Mouse (Mus musculus): ENCODE measurements around the gene Igsf9. TPM values are rescaled to one million over a fixed set of nuclear protein-coding genes. Genes with fewer than 3 reads are reported as not detected.

Igsf9 gene
- polyA plus RNA-seq, 1 experiment from 2014 or later = 94.4 TPM

DNA sequence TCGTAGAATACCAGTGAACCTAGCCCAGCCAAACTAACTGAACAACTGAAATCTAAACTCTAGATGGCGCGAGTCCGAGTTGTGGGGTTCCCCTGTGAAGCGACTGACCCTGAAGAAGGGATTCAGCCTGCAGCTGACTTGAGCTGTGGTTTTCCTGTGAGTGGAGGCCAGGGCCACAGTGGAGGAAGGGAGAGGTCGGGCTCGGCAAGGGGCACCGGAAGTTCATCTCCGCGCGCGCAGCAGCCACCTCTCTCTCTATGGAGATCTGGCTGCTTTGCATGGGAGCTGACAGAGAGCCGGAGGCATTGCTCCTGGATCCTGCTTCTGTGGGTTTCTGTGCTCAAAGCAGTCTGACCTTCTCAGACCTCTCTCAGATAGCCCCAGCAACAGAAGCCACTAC lies 31.4 kb downstream of the Igsf9 start:
- no peak for DNase-seq (ENCODE audit: low spot score)
- WGBS = 34% methylated on average over 13 of the region's 13 CpGs

DNA sequence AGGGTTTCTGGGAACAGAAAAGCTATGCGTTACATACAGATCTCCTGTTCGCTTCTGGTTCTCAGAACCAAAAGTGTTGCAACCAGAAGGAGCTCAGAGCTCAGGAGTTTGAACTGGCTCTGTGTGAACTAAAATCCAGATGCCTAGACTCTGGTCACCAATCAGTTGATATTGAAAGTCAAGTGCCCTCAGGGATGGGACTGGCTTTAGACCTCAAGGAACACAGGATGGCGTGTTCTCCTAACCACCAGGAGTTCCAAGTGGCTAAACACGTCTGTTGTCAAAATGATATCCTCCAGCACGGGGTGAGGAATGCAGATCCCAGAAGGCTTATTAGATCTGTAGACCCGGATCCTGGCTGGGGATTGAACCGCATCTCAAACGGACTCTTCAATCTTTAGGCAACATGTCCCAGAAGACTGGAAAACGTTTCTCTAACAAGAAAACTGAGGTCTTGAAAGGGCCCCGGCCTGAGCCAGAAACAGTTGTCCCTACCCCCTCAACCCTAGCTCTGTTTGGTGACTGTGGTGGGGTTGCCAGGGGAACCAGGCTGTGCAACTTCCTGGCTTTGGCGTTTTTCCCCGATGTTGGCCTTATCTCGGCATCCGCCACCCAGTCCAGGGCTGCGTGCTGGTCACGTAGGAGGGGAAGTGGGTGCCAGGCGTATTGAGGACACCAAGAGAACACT lies 32.1 kb downstream of the Igsf9 start:
- Histone ChIP-seq H3K4me2 (ENCODE audit: low read depth, low read length, severe bottlenecking) (no peak overlapping the region), H3K4me1 (replicated peaks; ENCODE audit: control insufficient read depth, insufficient read depth, low read length) (no peaks in the 10 kb centered on the region; the same call in 1 of the 2 replicates), H3K27ac (ENCODE audit: low read depth, low read length) (no peak overlapping the region), H3K27me3 (ENCODE audit: control insufficient read depth, insufficient read depth, low read length) (no peaks in the 10 kb centered on the region), H3K9ac (ENCODE audit: low read length) (no peak overlapping the region), H3K9me3 (ENCODE audit: control insufficient read depth, low read length) (peaks cover 2% of the 10 kb centered on the region; the same call in 1 of the 2 replicates), H3K4me3 (ENCODE audit: low read depth, low read length) (no peak overlapping the region), H3K36me3 (ENCODE audit: control insufficient read depth, insufficient read depth, low read length) (no peaks in the 10 kb centered on the region)
- DNase-seq (ENCODE audit: low spot score) (no peak), ATAC-seq (replicated peaks; ENCODE audit: low FRiP score) (no peak)
- WGBS = 87% methylated on average over 17 of the region's 17 CpGs

More for the DNA sequence above, 31.4 kb downstream of the Igsf9 start:
- H3K4me1 ChIP-seq (replicated peaks; ENCODE audit: control insufficient read depth, insufficient read depth, low read length) = no peaks in the 10 kb centered on the region; the same call in 1 of the 2 replicates
- H3K27ac ChIP-seq (ENCODE audit: low read depth, low read length) = no peak overlapping the region
- 0 out of 2 replicates have a peak overlapping the region, but pooled peaks have one; percentile 21 for H3K4me2 ChIP-seq (ENCODE audit: low read depth, low read length, severe bottlenecking)
- no peak overlapping the region for H3K4me3 ChIP-seq (ENCODE audit: low read depth, low read length)
- H3K9me3 ChIP-seq (ENCODE audit: control insufficient read depth, low read length) = peaks cover under 1% of the 10 kb centered on the region; the same call in 1 of the 2 replicates
- no peak overlapping the region for H3K9ac ChIP-seq (ENCODE audit: low read length)
- no peak for ATAC-seq (replicated peaks; ENCODE audit: low FRiP score)
- H3K27me3 ChIP-seq (ENCODE audit: control insufficient read depth, insufficient read depth, low read length) = no peaks in the 10 kb centered on the region
- H3K36me3 ChIP-seq (ENCODE audit: control insufficient read depth, insufficient read depth, low read length) = no peaks in the 10 kb centered on the region

DNA sequence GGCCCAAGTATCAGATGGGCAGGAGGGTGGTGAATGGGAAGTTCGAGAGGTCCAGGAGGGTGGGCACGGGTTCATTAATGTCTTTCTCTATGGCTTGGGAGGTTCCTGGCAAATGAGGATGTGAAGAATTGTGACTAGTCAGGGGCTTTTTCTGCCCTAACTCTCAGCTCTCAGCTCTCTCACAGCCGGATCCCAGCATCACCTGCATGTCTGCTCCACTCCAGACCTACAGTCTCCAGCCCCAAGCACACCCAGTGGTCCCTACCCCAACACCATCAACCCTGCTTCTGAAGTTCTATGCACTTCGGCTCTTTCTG lies 32.6 kb downstream of the Igsf9 start:
- ATAC-seq (replicated peaks; ENCODE audit: low FRiP score) (no peak), DNase-seq (ENCODE audit: low spot score) (no peak)
- Histone ChIP-seq H3K9me3 (ENCODE audit: control insufficient read depth, low read length) (peaks cover 2% of the 10 kb centered on the region; the same call in 1 of the 2 replicates), H3K4me2 (ENCODE audit: low read depth, low read length, severe bottlenecking) (no peak overlapping the region), H3K27ac (ENCODE audit: low read depth, low read length) (no peak overlapping the region), H3K36me3 (ENCODE audit: control insufficient read depth, insufficient read depth, low read length) (no peaks in the 10 kb centered on the region), H3K4me3 (ENCODE audit: low read depth, low read length) (no peak overlapping the region), H3K9ac (ENCODE audit: low read length) (no peak overlapping the region), H3K27me3 (ENCODE audit: control insufficient read depth, insufficient read depth, low read length) (no peaks in the 10 kb centered on the region), H3K4me1 (replicated peaks; ENCODE audit: control insufficient read depth, insufficient read depth, low read length) (no peaks in the 10 kb centered on the region; the same call in 1 of the 2 replicates)
- WGBS = 84% methylated on average over 4 of the region's 4 CpGs

DNA sequence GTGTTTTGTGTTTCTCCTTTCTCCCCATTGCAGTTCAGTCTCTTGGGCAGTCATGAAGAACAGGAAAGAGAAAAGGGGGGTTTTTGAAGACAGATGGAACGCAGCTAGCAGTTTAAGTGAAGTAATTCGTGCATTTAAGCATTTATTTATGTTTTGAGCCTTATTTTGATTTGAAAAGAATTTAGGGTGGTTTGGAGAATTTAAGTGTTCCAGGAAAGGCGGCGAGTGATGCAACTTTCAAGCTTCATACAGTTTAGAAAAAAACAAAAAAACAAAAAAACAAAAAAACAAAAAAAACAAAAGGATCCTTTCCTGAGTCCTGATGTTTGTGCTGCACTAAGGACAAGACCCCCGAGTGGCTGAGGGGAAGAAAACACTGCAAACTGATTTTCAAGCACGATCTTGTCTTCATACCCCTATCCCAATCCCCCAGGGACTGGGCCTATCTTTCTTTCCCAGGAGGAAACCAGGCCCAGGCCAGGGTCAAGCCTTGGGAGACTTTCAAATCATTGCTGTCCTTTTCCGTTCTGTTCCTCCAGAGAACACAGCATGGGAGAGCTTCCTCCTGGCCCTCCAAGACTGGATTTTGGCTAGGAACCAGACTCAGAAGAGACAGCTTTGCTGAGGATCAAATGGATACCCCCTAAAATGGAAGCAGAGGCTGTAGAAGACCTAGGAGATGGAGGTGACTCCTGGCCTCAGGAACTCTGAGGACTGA lies 33.1 kb downstream of the Igsf9 start:
- no peaks in the 10 kb centered on the region for H3K27me3 ChIP-seq (ENCODE audit: control insufficient read depth, insufficient read depth, low read length)
- no peaks in the 10 kb centered on the region; the same call in 1 of the 2 replicates for H3K4me1 ChIP-seq (replicated peaks; ENCODE audit: control insufficient read depth, insufficient read depth, low read length)
- H3K36me3 ChIP-seq (ENCODE audit: control insufficient read depth, insufficient read depth, low read length) = no peaks in the 10 kb centered on the region
- ATAC-seq (replicated peaks; ENCODE audit: low FRiP score) (no peak), DNase-seq (ENCODE audit: low spot score) (no peak)
- peaks cover 2% of the 10 kb centered on the region; the same call in 1 of the 2 replicates for H3K9me3 ChIP-seq (ENCODE audit: control insufficient read depth, low read length)
- 77% methylated on average over 7 of the region's 7 CpGs for WGBS
- no peak overlapping the region for H3K4me2 ChIP-seq (ENCODE audit: low read depth, low read length, severe bottlenecking)
- no peak overlapping the region for H3K9ac ChIP-seq (ENCODE audit: low read length)
- H3K27ac ChIP-seq (ENCODE audit: low read depth, low read length) = no peak overlapping the region
- no peak overlapping the region for H3K4me3 ChIP-seq (ENCODE audit: low read depth, low read length)

DNA sequence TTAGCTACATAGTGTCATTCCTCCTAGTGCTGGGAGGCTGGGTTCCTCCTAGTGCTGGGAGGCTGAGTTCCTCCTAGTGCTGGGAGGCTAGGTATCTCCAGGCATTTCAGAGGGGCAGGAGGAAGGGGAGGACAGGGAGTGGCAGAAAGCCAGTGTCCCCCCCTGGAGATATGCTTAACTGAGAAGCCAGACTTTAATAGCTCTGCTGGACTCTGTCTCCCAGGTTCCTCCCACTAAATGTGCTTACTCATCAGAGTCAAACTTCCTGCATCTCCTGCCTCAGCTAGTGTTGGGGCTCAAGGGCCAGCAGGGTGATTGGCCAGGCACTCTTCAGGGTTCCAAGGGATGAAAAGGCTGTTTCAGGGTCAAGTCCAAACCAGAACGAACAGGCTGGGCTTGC lies 33.8 kb downstream of the Igsf9 start:
- 86% methylated on average over 1 of the region's 1 CpGs for WGBS
- Histone ChIP-seq H3K4me2 (ENCODE audit: low read depth, low read length, severe bottlenecking) (no peak overlapping the region), H3K9me3 (ENCODE audit: control insufficient read depth, low read length) (peaks cover 2% of the 10 kb centered on the region; the same call in 1 of the 2 replicates), H3K36me3 (ENCODE audit: control insufficient read depth, insufficient read depth, low read length) (no peaks in the 10 kb centered on the region), H3K4me1 (replicated peaks; ENCODE audit: control insufficient read depth, insufficient read depth, low read length) (peaks cover 1% of the 10 kb centered on the region; the same call in 1 of the 2 replicates), H3K27me3 (ENCODE audit: control insufficient read depth, insufficient read depth, low read length) (no peaks in the 10 kb centered on the region), H3K4me3 (ENCODE audit: low read depth, low read length) (no peak overlapping the region), H3K27ac (ENCODE audit: low read depth, low read length) (no peak overlapping the region), H3K9ac (ENCODE audit: low read length) (no peak overlapping the region)
- DNase-seq (ENCODE audit: low spot score) = no peak
- no peak for ATAC-seq (replicated peaks; ENCODE audit: low FRiP score)

DNA sequence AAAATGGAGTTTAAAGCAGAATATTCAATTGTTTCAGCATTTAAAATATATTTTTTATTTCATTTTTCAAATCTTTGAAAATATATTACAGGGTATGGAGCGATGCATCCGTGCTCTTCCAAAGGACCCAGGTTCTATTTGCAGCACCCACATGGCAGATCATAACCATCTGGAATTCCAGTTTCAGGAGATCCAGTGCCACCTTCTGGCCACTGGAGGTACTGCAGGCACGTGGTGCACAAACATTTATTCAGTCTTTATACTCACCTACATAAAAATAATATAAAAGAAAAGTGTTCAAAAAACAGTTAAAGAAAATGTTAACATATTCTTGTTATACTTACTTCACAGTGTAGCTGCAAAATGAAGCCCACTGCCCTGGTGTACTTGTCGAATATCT lies 36.4 kb downstream of the Igsf9 start:
- ATAC-seq (replicated peaks; ENCODE audit: low FRiP score) = no peak
- WGBS = 77% methylated on average over 4 of the region's 4 CpGs

DNA sequence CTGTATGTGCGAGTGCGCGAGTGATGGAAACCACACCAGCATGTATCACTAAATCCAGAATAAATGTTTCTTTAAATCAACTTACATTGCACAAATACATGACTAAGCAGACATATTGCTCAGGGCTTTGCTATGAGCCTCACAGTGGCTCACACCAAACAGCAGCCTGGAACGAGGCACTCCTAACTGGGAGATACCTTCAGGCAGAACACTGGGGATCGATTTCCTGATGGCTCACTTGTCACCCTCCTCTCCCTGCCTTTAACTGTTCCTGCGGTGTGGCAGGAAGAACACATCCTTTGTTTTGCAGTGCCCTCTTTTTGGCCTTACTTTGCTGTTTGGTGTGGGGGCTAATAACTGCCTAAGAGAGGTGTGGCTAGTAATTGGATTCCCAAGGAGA lies 38.1 kb downstream of the Igsf9 start:
- H3K36me3 ChIP-seq (ENCODE audit: control insufficient read depth, insufficient read depth, low read length) = no peaks in the 10 kb centered on the region
- H3K9ac ChIP-seq (ENCODE audit: low read length) = no peak overlapping the region
- H3K27ac ChIP-seq (ENCODE audit: low read depth, low read length) = no peak overlapping the region
- H3K27me3 ChIP-seq (ENCODE audit: control insufficient read depth, insufficient read depth, low read length) = no peaks in the 10 kb centered on the region
- DNase-seq (ENCODE audit: low spot score) (no peak), ATAC-seq (replicated peaks; ENCODE audit: low FRiP score) (no peak)
- H3K4me3 ChIP-seq (ENCODE audit: low read depth, low read length) = no peak overlapping the region
- peaks cover 4% of the 10 kb centered on the region; the same call in 1 of the 2 replicates for H3K4me1 ChIP-seq (replicated peaks; ENCODE audit: control insufficient read depth, insufficient read depth, low read length)
- H3K4me2 ChIP-seq (ENCODE audit: low read depth, low read length, severe bottlenecking) = no peak overlapping the region
- peaks cover 2% of the 10 kb centered on the region; the same call in 1 of the 2 replicates for H3K9me3 ChIP-seq (ENCODE audit: control insufficient read depth, low read length)
- 66% methylated on average over 6 of the region's 6 CpGs for WGBS

More for the DNA sequence above, 36.4 kb downstream of the Igsf9 start:
- peaks cover 4% of the 10 kb centered on the region; the same call in 1 of the 2 replicates for H3K4me1 ChIP-seq (replicated peaks; ENCODE audit: control insufficient read depth, insufficient read depth, low read length)
- H3K4me3 ChIP-seq (ENCODE audit: low read depth, low read length) = no peak overlapping the region
- no peaks in the 10 kb centered on the region for H3K27me3 ChIP-seq (ENCODE audit: control insufficient read depth, insufficient read depth, low read length)
- no peak overlapping the region for H3K27ac ChIP-seq (ENCODE audit: low read depth, low read length)
- H3K9me3 ChIP-seq (ENCODE audit: control insufficient read depth, low read length) = peaks cover 2% of the 10 kb centered on the region; the same call in 1 of the 2 replicates
- no peak overlapping the region for H3K9ac ChIP-seq (ENCODE audit: low read length)
- DNase-seq (ENCODE audit: low spot score) = no peak
- H3K36me3 ChIP-seq (ENCODE audit: control insufficient read depth, insufficient read depth, low read length) = no peaks in the 10 kb centered on the region
- no peak overlapping the region for H3K4me2 ChIP-seq (ENCODE audit: low read depth, low read length, severe bottlenecking)

DNA sequence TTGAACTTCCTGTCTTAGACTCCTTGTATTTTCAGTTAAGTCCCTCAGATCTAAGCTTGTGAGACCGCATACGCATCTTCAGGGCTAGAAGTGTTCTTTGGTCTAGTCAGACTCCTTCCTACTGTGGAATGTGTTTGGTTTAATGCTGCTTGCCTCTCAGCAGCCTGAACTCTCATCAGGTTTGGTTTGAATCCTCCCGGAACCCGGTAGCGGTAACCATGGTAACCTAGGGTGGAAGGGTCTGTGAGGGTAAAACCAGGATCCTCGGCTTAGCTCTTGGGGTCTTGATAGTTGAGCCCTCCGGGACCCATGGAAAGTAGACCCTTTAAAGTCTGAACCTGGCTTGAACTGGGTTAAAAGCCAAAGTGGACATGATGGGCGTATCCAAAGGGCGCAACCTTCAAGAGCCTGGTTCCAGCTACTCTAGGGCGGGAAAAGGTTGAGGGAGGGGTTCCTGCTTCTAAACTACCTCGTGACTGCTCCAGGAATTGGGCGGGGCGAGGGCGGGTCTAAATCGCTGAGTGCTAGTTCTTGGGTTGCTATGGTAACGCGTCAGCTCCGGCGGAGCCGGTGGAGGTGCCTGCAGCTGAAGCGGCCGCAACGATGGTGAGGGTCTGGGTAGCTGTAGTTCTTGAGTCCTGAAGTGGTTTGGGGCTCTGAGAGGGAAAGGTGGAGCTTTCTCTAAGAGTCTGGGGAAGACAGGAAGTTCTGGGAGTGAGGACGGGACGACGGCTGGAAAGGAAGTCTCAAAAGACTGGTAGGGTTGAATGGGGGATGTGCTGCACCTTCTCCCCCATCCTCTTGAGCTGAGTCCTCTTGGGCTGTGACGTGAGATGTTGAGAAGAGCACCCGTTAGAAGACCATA lies 39.2 kb downstream of the Igsf9 start, which contains the start of gene Cfap45:
Gene Cfap45 (plus strand): TSS at position 226 of the 865 bp plus-strand sequence.
- H3K4me3 ChIP-seq (ENCODE audit: low read depth, low read length) = peak within 1 kb of the TSS; percentile 16
- DNase-seq (ENCODE audit: low spot score) (peak; percentile 95), ATAC-seq (replicated peaks; ENCODE audit: low FRiP score) (peak; percentile 93)
- H3K27ac ChIP-seq (ENCODE audit: low read depth, low read length) = no peak within 1 kb of the TSS
- peaks cover 2% of the 10 kb centered on the region; the same call in 1 of the 2 replicates for H3K9me3 ChIP-seq (ENCODE audit: control insufficient read depth, low read length)
- WGBS = 4% methylated on average over 28 of the region's 28 CpGs
- no peaks in the 10 kb centered on the region for H3K27me3 ChIP-seq (ENCODE audit: control insufficient read depth, insufficient read depth, low read length)
- no peaks in the 10 kb centered on the region for H3K36me3 ChIP-seq (ENCODE audit: control insufficient read depth, insufficient read depth, low read length)
- H3K4me2 ChIP-seq (ENCODE audit: low read depth, low read length, severe bottlenecking) = peak within 1 kb of the TSS; percentile 56
- peaks cover 4% of the 10 kb centered on the region; the same call in 1 of the 2 replicates for H3K4me1 ChIP-seq (replicated peaks; ENCODE audit: control insufficient read depth, insufficient read depth, low read length)
- 0 out of 2 replicates have a peak within 1 kb of the TSS, but pooled peaks have one; percentile 2 for H3K9ac ChIP-seq (ENCODE audit: low read length)
